Mouse (Mus musculus): Measurements from ENCODE around the gene Plin2.

Plin2 gene

GRCm38 (mm10) chr4:86669780-86670201 lies at the start of gene Plin2:
Gene Plin2, minus strand, starts transcription at chr4:86670060.
- DNase-seq (ENCODE audit: low read depth): peak; percentile 75

DNA sequence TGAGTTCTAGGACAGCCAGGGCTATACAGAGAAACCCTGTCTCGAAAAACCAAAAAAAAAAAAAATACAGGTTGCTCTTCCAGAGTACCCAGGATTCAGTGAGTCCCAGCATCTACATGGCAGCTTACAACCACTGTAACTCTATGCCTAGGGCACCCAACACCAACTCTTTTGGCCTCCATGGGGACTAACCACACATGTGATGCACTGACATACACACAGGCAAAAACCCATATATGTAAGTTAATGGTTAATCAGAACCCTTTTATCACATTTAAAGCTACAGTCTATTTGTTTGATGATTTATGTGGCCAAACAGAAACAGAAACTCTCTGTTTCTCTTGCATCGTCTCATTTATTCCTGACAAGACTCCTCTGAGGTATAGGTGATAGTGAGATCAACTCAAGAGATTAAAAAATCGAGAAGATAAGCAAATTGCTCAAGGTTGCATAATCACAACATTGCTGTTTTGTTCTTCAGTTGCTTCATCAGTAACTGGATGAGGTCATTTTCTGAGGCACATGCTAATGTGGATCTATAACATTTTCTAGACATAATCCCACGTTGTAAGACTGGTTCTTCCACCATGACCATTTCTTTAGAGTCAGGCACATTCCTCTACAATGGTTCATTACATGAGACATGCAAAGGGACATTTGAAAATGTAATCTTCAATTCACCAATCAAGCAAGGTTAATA lies 49.2 kb upstream of the Plin2 start:
- DNase-seq (ENCODE audit: low read depth): peak; percentile 40

- DNase-seq (ENCODE audit: low read depth): no peak
Observed at GRCm38 (mm10) chr4:86717176-86717575, 47.3 kb upstream of the Plin2 start.

DNA sequence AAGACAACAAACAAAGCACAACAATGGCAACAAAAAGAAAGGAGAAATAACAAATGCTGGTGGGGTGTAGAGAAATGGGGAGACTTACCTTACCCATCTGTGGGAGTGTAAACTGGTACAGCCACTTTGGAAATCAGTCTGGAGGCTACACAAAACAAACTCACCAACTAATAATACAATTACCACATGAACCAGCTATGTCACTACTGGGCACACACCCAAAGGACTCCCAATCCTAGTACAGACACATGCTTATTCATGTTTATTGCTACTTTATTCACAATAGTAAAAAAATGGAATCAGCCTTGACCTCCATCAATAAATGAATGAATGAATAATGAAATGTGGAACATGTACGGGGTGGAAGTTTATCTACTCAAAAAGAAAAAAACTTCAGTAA lies 45.5 kb upstream of the Plin2 start:
- no peak for DNase-seq (ENCODE audit: low read depth)

- peak; percentile 72 for DNase-seq (ENCODE audit: low read depth)
Observed at GRCm38 (mm10) chr4:86713518-86713917, 43.7 kb upstream of the Plin2 start.

DNA sequence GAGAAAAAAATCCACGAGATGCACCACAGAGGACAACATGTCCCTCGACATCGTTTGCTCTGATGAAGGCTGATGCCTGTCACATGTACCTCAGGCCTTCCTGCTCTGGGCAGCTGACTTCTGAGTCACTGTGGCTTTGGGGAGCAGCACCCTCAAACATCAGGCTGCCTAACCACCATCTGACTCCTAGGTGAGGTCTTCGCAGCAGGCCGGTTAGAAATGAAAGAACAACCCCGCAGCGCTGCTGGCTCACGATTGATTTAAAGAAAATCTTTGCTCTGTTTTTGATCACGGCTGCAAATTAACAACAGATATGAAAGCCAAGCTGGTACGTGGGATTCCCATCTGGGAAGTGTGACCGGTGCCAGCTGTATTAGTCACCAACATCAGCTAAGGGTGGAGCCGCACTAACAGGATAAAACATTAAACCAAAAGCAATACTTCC lies 42.9 kb upstream of the Plin2 start:
- DNase-seq (ENCODE audit: low read depth): peak; percentile 88

- DNase-seq (ENCODE audit: low read depth): peak; percentile 84
Observed at GRCm38 (mm10) chr4:86710666-86711215, 40.9 kb upstream of the Plin2 start.

DNA sequence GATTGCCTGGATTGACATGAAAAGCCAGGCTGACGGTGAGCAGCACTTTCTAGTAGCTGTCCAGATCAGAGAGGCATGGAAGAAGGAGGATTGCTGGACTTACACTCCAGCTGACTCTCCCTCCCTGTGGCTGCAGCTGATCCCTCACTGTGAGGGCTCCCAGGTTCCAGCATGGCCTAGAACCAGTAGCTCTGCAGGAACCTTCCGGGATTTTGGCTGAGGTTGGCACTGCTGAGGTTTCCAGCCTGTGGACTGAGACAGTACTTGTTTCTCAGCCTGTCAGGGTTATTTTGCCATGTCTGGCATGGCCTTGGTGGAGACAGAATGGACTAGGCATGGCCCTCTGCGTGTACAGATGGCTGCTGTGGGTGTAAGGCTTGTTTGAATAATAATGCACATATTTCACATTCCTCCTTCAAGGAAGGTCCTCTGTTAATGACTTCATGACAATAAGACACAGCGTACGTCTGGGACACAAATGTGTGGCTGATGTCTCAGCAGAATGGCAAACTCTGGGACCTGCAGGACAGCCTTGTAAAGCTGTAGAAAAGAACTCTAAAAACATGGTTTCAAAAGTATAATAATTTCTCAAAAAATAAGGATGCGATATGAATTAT lies 40.3 kb upstream of the Plin2 start:
- DNase-seq (ENCODE audit: low read depth): no peak

DNA sequence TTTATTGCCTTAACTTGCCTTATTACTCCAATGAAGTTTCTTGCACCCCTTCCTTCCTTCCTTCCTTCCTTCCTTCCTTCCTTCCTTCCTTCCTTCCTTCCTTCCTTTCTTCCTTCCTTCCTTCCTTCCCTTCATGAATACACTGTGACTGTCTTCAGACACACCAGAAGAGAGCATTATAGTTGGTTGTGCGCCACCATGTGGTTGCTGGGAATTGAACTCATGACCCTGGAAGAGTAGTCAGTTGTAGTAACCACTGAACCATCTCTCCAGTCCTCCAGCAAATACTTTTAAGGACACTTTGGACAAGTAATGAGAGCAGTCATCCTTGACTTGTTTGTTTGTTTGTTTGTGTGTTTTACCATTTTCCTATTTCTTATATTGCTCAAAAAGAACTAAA lies 38.9 kb upstream of the Plin2 start:
- peak; percentile 22 for DNase-seq (ENCODE audit: low read depth)

DNA sequence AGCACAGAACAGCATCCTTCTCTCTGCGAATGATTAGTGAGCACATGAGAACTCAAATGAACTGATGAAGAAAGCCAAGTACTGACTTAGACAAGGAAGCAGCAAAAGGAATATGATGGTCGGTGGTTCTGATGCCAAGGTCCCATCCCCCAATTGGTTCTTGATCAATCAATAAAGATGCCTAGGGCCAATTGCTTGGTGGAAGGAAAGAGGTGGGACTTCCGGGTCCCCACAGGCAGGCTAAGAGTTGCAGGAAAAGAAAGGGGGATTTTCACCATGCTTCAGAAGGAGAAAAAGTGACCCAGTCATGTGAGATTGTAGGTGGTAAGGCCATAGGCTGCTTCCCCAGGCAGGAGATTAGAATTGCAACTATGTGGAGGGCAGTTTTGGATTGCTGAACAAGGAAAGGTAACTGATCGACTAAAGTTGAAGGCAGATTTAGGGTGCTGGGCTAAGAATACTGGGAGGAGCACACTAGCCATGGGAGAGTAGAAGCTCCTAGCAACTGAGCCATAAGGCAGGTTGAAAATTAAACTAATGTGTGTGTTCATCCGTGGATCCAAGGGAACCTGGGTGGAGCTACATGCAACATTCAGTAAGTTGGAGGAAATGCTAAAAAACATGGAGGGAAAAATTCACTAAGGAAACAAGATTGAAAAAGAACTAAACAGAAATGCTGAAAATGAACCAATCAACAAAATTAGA lies 29.5 kb upstream of the Plin2 start:
- no peak for DNase-seq (ENCODE audit: low read depth)

GRCm38 (mm10) chr4:86696890-86697289 lies 27.0 kb upstream of the Plin2 start:
- peak; percentile 85 for DNase-seq (ENCODE audit: low read depth)

DNA sequence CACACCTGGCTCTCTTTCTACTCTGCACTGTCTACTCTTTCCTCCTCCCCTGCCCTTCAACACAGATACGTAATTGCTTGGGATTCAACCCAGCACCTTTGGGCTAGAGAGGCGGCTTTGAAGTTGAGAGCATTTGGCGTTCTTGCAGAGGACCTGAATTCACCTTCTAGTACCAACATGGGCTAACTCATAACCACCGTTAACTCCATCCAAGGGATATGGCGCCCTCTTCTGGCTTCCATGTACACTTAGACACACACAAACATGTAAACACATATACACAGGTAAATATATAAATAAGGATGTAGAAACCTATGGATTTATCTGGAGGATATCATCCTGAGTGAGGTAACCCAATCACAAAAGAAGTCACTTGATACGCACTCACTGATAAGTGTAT lies 25.2 kb upstream of the Plin2 start:
- peak; percentile 84 for DNase-seq (ENCODE audit: low read depth)

- DNase-seq (ENCODE audit: low read depth): no peak
Observed at GRCm38 (mm10) chr4:86692931-86693330, 23.1 kb upstream of the Plin2 start.

DNA sequence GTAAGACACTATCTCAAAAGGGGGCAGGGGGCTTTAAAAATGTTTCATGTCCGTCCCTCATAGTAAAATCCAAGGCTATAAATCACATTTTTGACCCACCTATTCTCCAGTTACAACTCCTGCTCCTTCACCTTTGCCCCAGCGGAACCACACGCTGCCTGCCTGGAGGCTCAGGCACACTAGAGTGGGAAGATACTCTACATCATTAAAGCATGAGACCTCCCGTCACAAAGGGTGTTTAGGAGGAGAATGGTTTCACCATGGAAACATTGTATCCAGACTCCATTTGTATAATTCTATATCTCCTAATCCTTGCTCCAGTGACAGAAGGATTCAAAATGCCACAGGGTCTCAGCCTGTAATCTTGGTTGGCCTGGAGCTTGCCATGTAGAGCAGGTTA lies 21.4 kb upstream of the Plin2 start:
- no peak for DNase-seq (ENCODE audit: low read depth)

DNA sequence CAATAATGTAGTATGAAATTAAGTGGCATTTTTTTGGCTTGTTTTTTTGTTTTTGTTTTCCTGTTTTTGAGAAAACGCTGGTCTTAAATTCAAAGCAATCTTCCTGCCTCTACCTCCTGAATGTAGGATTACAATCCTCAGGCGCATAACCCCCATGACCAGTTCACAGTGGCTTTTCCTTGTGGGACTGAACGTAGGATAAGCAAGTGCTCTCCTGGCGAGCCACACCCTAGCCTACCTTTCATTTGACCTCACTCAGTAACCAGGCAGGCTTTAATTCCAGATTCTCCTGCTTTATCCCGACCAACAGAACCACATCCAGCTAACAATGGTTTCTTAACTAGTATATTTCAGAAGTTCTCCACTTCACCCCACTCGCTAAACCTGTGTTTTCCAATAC lies 20.9 kb upstream of the Plin2 start:
- no peak for DNase-seq (ENCODE audit: low read depth)

- peak; percentile 96 for DNase-seq (ENCODE audit: low read depth)
Observed at GRCm38 (mm10) chr4:86690194-86690593, 20.3 kb upstream of the Plin2 start.

DNA sequence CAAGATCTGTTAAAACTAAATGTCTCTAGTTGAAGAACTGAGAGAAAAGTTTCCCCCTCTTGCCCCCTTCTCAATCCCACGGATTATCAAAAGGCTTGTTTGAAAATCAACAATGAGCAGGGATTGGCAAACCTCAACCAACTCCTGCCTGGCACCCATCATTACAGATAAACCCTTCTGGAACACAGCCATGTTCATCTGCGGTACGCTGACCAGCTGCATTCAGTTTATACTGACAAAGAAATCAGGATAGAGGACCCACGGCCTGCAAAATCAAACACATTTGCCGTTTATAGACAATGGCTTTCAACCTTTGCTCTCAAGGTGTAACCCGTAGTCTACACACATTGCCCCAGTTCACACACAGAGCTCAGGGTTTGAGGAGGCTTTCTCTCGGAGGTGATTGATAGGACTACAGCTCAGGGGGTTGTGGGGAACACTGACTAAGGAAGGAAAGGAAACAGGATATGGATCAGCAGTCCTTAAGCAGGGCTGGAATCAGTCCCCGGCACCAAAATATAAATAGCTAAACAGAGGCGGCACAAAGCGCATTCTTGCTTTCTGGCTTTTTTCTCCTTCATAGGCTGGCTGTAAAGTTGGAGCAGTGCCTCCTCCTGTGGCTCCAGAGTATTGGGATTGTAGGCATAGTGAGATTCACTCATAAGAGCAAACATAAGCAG lies 19.3 kb upstream of the Plin2 start:
- DNase-seq (ENCODE audit: low read depth): no peak

DNA sequence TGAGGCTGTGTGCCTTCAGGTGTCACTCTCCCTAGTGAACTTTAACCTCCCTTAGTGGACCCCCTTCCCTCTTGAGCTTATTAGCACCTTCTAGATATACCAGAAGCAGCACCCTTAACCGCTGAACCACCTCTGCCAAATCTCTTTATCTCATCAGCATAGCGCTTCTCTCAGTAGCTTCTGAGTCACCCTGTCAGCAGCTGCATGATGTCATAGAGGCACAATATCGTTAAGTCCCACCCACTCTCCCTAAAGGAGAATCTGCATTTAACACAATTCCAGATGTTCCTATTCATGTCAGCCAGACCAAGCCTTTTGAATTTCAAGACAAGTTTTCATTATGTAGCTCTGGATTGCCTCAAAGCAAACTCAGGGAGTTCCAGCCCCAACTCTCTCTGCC lies 16.7 kb upstream of the Plin2 start:
- DNase-seq (ENCODE audit: low read depth): peak; percentile 53

GRCm38 (mm10) chr4:86686009-86686366 lies 16.1 kb upstream of the Plin2 start:
- DNase-seq (ENCODE audit: low read depth): no peak

DNA sequence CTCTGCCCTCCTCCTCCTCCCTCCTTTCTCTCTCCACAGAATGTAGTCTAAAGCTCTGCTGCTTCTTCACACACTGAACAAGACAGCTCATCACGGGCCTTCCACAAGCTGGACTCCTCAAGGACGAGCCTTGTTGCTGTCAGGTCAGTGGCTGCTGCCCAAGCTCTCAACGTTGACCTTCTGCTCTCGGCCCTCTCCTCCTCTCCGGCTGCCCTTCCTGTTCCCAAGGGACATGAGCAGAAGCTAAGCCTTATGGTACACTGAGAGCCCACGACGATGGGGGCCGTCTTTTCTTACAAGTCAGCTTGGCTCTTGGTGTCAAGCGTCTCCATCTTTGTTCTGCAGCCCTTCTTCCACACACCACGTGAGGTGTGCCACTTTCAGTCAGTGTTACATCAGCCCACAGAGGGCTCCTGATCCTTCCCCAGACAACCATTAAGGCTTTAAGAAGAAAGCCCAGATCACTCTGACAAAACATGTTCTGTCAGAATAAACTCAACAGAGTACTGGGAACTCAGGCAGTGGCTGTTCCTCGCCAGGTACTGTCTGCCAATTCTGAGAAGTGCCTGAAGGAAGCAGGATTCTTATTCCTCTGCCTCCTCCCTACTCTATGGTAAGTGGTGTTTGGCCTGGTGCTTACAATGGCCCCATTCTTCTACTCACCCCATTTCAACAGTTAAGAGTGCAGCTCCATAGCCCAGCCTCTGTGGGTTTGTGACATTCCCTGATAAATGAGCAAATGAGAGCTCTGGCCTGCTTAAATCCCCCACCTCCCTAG lies 15.6 kb upstream of the Plin2 start:
- no peak for DNase-seq (ENCODE audit: low read depth)

GRCm38 (mm10) chr4:86684806-86685205 lies 14.9 kb upstream of the Plin2 start:
- no peak for DNase-seq (ENCODE audit: low read depth)

- DNase-seq (ENCODE audit: low read depth): no peak
Observed at GRCm38 (mm10) chr4:86683746-86684145, 13.9 kb upstream of the Plin2 start.
